Mouse (Mus musculus) heart, embryonic 12.5 days (tissue): ENCODE data around the gene Gla. TPM values are rescaled to one million over a fixed set of nuclear protein-coding genes. Genes with fewer than 3 reads are reported as not detected.

Source experiments
- ATAC-seq: fragments of 200-750 bp; cut with Nextera tagmentation; 2 replicates; pipeline ENCODE4 v1.8.0; 2017; ENCODE audit warnings: moderate TSS enrichment, moderate library complexity; ENCODE audit not compliant: insufficient number of reproducible peaks, low FRiP score
- H3K27ac ChIP-seq: fragments of 300-500 bp; sonication (generic); 2 replicates; pipeline ENCODE4 v1.5.1; 2016; ENCODE audit warnings: mild to moderate bottlenecking, moderate library complexity; ENCODE audit not compliant: poor library complexity, severe bottlenecking
- H3K27me3 ChIP-seq: fragments of 300-500 bp; sonication (generic); replicated peaks from 2 replicates; pipeline ENCODE4 v1.6.1; 2016; ENCODE audit warnings: mild to moderate bottlenecking, moderate library complexity
- H3K36me3 ChIP-seq: fragments of 300-500 bp; sonication (generic); 2 replicates; pipeline ENCODE4 v1.6.1; 2016; ENCODE audit warnings: mild to moderate bottlenecking, moderate library complexity
- H3K4me1 ChIP-seq: fragments of 300-500 bp; sonication (generic); replicated peaks from 2 replicates; pipeline ENCODE4 v1.6.1; 2016; ENCODE audit warnings: mild to moderate bottlenecking
- H3K4me2 ChIP-seq: fragments of 300-500 bp; sonication (generic); 2 replicates; pipeline ENCODE4 v1.6.1; 2016; ENCODE audit warnings: mild to moderate bottlenecking, moderate library complexity
- H3K4me3 ChIP-seq: fragments of 300-500 bp; sonication (generic); 2 replicates; pipeline ENCODE4 v1.5.1; 2016; ENCODE audit warnings: mild to moderate bottlenecking
- H3K9ac ChIP-seq: fragments of 300-500 bp; sonication (generic); 2 replicates; pipeline ENCODE4 v1.6.1; 2016; ENCODE audit warnings: mild to moderate bottlenecking, moderate library complexity
- H3K9me3 ChIP-seq: fragments of 300-500 bp; sonication (generic); replicated peaks from 2 replicates; pipeline ENCODE4 v1.6.1; 2016; ENCODE audit warnings: mild to moderate bottlenecking, moderate library complexity
- WGBS: fragments of 180-500 bp; shearing (Covaris S2); methylation state at CpG from one replicate; pipeline ENCODE4 v1.1.7; 2016; 5-methylcytosine and 5-hydroxymethylcytosine counted together
- polyA plus RNA-seq: library from polyadenylated mRNA; unstranded; fragments of >200 nt; fragmentation: Nextera tagmentation; extraction: Ambion mirVana; gene quantifications from 2 replicates; pipeline ENCODE4 v1.2.1, GENCODE M21; 2016

Gene Gla
- polyA plus RNA-seq, 1 experiment from 2014 or later, result 4.9 TPM

GRCm38 (mm10) chrX:134620254-134620865, 19.4 kb upstream of the Gla start:
- Histone ChIP-seq H3K27ac (no peak overlapping the region), H3K36me3 (no peaks in the 10 kb centered on the region), H3K4me2 (no peak overlapping the region), H3K9me3 (no peaks in the 10 kb centered on the region), H3K4me3 (no peak overlapping the region), H3K27me3 (no peaks in the 10 kb centered on the region), H3K4me1 (no peaks in the 10 kb centered on the region), H3K9ac (no peak overlapping the region)
- WGBS, result 62% methylated on average over 8 of the region's 8 CpGs
- no peak for ATAC-seq

GRCm38 (mm10) chrX:134619695-134620094, 18.8 kb upstream of the Gla start:
- Histone ChIP-seq H3K4me2 (no peak overlapping the region), H3K9ac (no peak overlapping the region), H3K4me1 (no peaks in the 10 kb centered on the region), H3K9me3 (no peaks in the 10 kb centered on the region), H3K27ac (no peak overlapping the region), H3K27me3 (no peaks in the 10 kb centered on the region), H3K36me3 (no peaks in the 10 kb centered on the region), H3K4me3 (no peak overlapping the region)
- ATAC-seq, result no peak
- WGBS, result 60% methylated on average over 9 of the region's 9 CpGs

GRCm38 (mm10) chrX:134614306-134614705, 13.4 kb upstream of the Gla start:
- no peaks in the 10 kb centered on the region for H3K36me3 ChIP-seq
- no peaks in the 10 kb centered on the region for H3K27me3 ChIP-seq
- H3K9me3 ChIP-seq, result no peaks in the 10 kb centered on the region
- H3K27ac ChIP-seq, result no peak overlapping the region
- H3K4me1 ChIP-seq, result no peaks in the 10 kb centered on the region
- 63% methylated on average over 2 of the region's 2 CpGs for WGBS
- H3K9ac ChIP-seq, result no peak overlapping the region
- H3K4me2 ChIP-seq, result no peak overlapping the region
- no peak for ATAC-seq
- no peak overlapping the region for H3K4me3 ChIP-seq

- peak overlapping the region; percentile 89 for H3K27ac ChIP-seq
- peak overlapping the region; percentile 61 for H3K4me2 ChIP-seq
- H3K27me3 ChIP-seq, result no peaks in the 10 kb centered on the region
- peak overlapping the region; percentile 17; the same call in 1 of the 2 replicates for H3K9ac ChIP-seq
- 23% methylated on average over 14 of the region's 15 CpGs for WGBS
- H3K36me3 ChIP-seq, result peaks cover under 1% of the 10 kb centered on the region; the same call in 1 of the 2 replicates
- no peaks in the 10 kb centered on the region for H3K4me1 ChIP-seq
- H3K4me3 ChIP-seq, result peak overlapping the region; percentile 41
- ATAC-seq, result peak; percentile 90
- no peaks in the 10 kb centered on the region for H3K9me3 ChIP-seq
These were observed 11.5 kb upstream of the Gla start for GRCm38 (mm10) chrX:134612285-134612959.

GRCm38 (mm10) chrX:134610984-134611383, 10.1 kb upstream of the Gla start:
- no peak overlapping the region for H3K9ac ChIP-seq
- no peak overlapping the region for H3K4me3 ChIP-seq
- H3K27ac ChIP-seq, result no peak overlapping the region
- H3K4me2 ChIP-seq, result no peak overlapping the region
- ATAC-seq, result no peak
- H3K9me3 ChIP-seq, result no peaks in the 10 kb centered on the region
- no peaks in the 10 kb centered on the region for H3K4me1 ChIP-seq
- WGBS, result 68% methylated on average over 4 of the region's 4 CpGs
- no peaks in the 10 kb centered on the region for H3K27me3 ChIP-seq
- H3K36me3 ChIP-seq, result peaks cover 5% of the 10 kb centered on the region; the same call in 1 of the 2 replicates

- Histone ChIP-seq H3K36me3 (peaks cover 5% of the 10 kb centered on the region; the same call in 1 of the 2 replicates), H3K9me3 (no peaks in the 10 kb centered on the region), H3K4me1 (no peaks in the 10 kb centered on the region), H3K27ac (no peak overlapping the region), H3K27me3 (no peaks in the 10 kb centered on the region), H3K4me3 (no peak overlapping the region), H3K9ac (no peak overlapping the region), H3K4me2 (no peak overlapping the region)
- ATAC-seq, result no peak
- 30% methylated on average over 4 of the region's 4 CpGs for WGBS
These were observed 8.5 kb upstream of the Gla start for GRCm38 (mm10) chrX:134609472-134609871.

- Histone ChIP-seq H3K27me3 (no peaks in the 10 kb centered on the region), H3K9ac (peak overlapping the region; percentile 72), H3K36me3 (no peaks in the 10 kb centered on the region), H3K4me2 (peak overlapping the region; percentile 64), H3K9me3 (no peaks in the 10 kb centered on the region), H3K4me1 (peaks cover 6% of the 10 kb centered on the region; the same call in 1 of the 2 replicates), H3K4me3 (peak overlapping the region; percentile 60), H3K27ac (peak overlapping the region; percentile 87)
- peak; percentile 91 for ATAC-seq
- 15% methylated on average over 35 of the region's 43 CpGs for WGBS
These were observed 625 bp upstream of the Gla start for GRCm38 (mm10) chrX:134601380-134602120.

- no peaks in the 10 kb centered on the region for H3K27me3 ChIP-seq
- 28% methylated on average over 10 of the region's 10 CpGs for WGBS
- peak overlapping the region; percentile 71 for H3K27ac ChIP-seq
- no peaks in the 10 kb centered on the region for H3K9me3 ChIP-seq
- H3K4me2 ChIP-seq, result peak overlapping the region; percentile 70
- H3K4me1 ChIP-seq, result peaks cover 6% of the 10 kb centered on the region; the same call in 1 of the 2 replicates
- H3K36me3 ChIP-seq, result no peaks in the 10 kb centered on the region
- peak overlapping the region; percentile 58; the same call in 1 of the 2 replicates for H3K9ac ChIP-seq
- no peak for ATAC-seq
- H3K4me3 ChIP-seq, result peak overlapping the region; percentile 60
These were observed 881 bp downstream of the Gla start for GRCm38 (mm10) chrX:134599922-134600565.

- ATAC-seq, result no peak
- 56% methylated on average over 5 of the region's 5 CpGs for WGBS
These were observed 11.1 kb downstream of the Gla start for GRCm38 (mm10) chrX:134589836-134590235.

GRCm38 (mm10) chrX:134588997-134589396, 11.9 kb downstream of the Gla start:
- no peaks in the 10 kb centered on the region for H3K4me1 ChIP-seq
- H3K4me3 ChIP-seq, result no peak overlapping the region
- peaks cover 13% of the 10 kb centered on the region for H3K36me3 ChIP-seq
- H3K27ac ChIP-seq, result no peak overlapping the region
- WGBS, result 84% methylated on average over 3 of the region's 3 CpGs
- no peak for ATAC-seq
- H3K27me3 ChIP-seq, result no peaks in the 10 kb centered on the region
- H3K9ac ChIP-seq, result no peak overlapping the region
- no peaks in the 10 kb centered on the region for H3K9me3 ChIP-seq
- H3K4me2 ChIP-seq, result no peak overlapping the region

More at GRCm38 (mm10) chrX:134589836-134590235, 11.1 kb downstream of the Gla start:
- H3K4me2 ChIP-seq, result no peak overlapping the region
- no peak overlapping the region for H3K27ac ChIP-seq
- H3K27me3 ChIP-seq, result no peaks in the 10 kb centered on the region
- no peaks in the 10 kb centered on the region for H3K9me3 ChIP-seq
- no peak overlapping the region for H3K9ac ChIP-seq
- peaks cover 13% of the 10 kb centered on the region for H3K36me3 ChIP-seq
- no peaks in the 10 kb centered on the region for H3K4me1 ChIP-seq
- no peak overlapping the region for H3K4me3 ChIP-seq

GRCm38 (mm10) chrX:134588261-134588660, 12.7 kb downstream of the Gla start:
- Histone ChIP-seq H3K9ac (no peak overlapping the region), H3K9me3 (no peaks in the 10 kb centered on the region), H3K4me3 (no peak overlapping the region), H3K4me1 (no peaks in the 10 kb centered on the region), H3K36me3 (peaks cover 13% of the 10 kb centered on the region), H3K4me2 (no peak overlapping the region), H3K27me3 (no peaks in the 10 kb centered on the region), H3K27ac (no peak overlapping the region)
- 77% methylated on average over 4 of the region's 4 CpGs for WGBS
- no peak for ATAC-seq
